Mouse (Mus musculus) stomach, embryonic 16.5 days (tissue): Measurements from ENCODE around the gene Cyb561d2. TPM values are rescaled to one million over a fixed set of nuclear protein-coding genes. Genes with fewer than 3 reads are reported as not detected.

Experiments used
- ATAC-seq: fragments of 200-750 bp; cut with Nextera tagmentation; 2 replicates; pipeline ENCODE4 v1.8.0; 2017; ENCODE audit warnings: moderate number of reproducible peaks, moderate TSS enrichment; ENCODE audit not compliant: insufficient read depth, low FRiP score
- H3K27ac ChIP-seq: fragments of 300-500 bp; sonication (generic); 2 replicates; pipeline ENCODE4 v1.5.1; 2014; ENCODE audit warnings: low read length
- H3K27me3 ChIP-seq: fragments of 300-500 bp; sonication (generic); 2 replicates; pipeline ENCODE4 v1.6.1; 2014; ENCODE audit warnings: low read length, control low read depth, mixed read lengths; ENCODE audit not compliant: control insufficient read depth, insufficient read depth
- H3K36me3 ChIP-seq: fragments of 300-500 bp; sonication (generic); 2 replicates; pipeline ENCODE4 v1.6.1; 2014; ENCODE audit warnings: low read length; ENCODE audit not compliant: control insufficient read depth, insufficient read depth
- H3K4me1 ChIP-seq: fragments of 300-500 bp; sonication (generic); 2 replicates; pipeline ENCODE4 v1.6.1; 2014; ENCODE audit warnings: low read length, control low read depth, mixed read lengths; ENCODE audit not compliant: control insufficient read depth, insufficient read depth
- H3K4me2 ChIP-seq: fragments of 300-500 bp; sonication (generic); 2 replicates; pipeline ENCODE4 v1.6.1; 2014; ENCODE audit warnings: low read depth, low read length, mixed read lengths
- H3K4me3 ChIP-seq: fragments of 300-500 bp; sonication (generic); replicated peaks from 2 replicates; pipeline ENCODE4 v1.5.1; 2014; ENCODE audit warnings: mild to moderate bottlenecking, low read length
- H3K9ac ChIP-seq: fragments of 300-500 bp; sonication (generic); 2 replicates; pipeline ENCODE4 v1.6.1; 2014; ENCODE audit warnings: low read length
- H3K9me3 ChIP-seq: fragments of 300-500 bp; sonication (generic); replicated peaks from 2 replicates; pipeline ENCODE4 v1.6.1; 2016; ENCODE audit warnings: low read length, control low read depth; ENCODE audit not compliant: control insufficient read depth
- WGBS: fragments of 180-500 bp; shearing (Covaris S2); extraction: QIAGEN DNeasy Blood & Tissue Kit; methylation state at CpG from one replicate; pipeline ENCODE4 v1.1.7; 2014; 5-methylcytosine and 5-hydroxymethylcytosine counted together
- polyA plus RNA-seq: library from polyadenylated mRNA; unstranded; fragments of >200 nt; fragmentation: Nextera tagmentation; extraction: Ambion mirVana; gene quantifications from 2 replicates; pipeline ENCODE4 v1.2.1, GENCODE M21; 2015

Gene Cyb561d2
- polyA plus RNA-seq: 27.4 and 30.0 TPM in 2 replicates

- peak; percentile 91 for ATAC-seq
- Histone ChIP-seq H3K27me3 (no peaks in the 10 kb centered on the region), H3K4me1 (peaks cover 24% of the 10 kb centered on the region), H3K4me2 (peak within 1 kb of the TSS; percentile 76), H3K4me3 (peak within 1 kb of the TSS; percentile 66), H3K9me3 (no peaks in the 10 kb centered on the region), H3K27ac (peak within 1 kb of the TSS; percentile 64; the same call in 1 of the 2 replicates), H3K9ac (peak within 1 kb of the TSS; percentile 74), H3K36me3 (peaks cover 23% of the 10 kb centered on the region; the same call in 1 of the 2 replicates)
- WGBS: under 1% methylated on average over 46 of the region's 46 CpGs
Observed at GRCm38 (mm10) chr9:107541474-107542351, at the start of gene Cyb561d2, which contains the start of gene Nprl2. Gene Cyb561d2 (minus strand): TSS chr9:107542193. Gene Nprl2 (plus strand): TSS chr9:107542226.

GRCm38 (mm10) chr9:107590773-107591060, 48.7 kb upstream of the Cyb561d2 start:
- peaks cover 22% of the 10 kb centered on the region for H3K36me3 ChIP-seq
- H3K4me3 ChIP-seq: 0 out of 2 replicates have a peak overlapping the region, but pooled peaks have one; percentile 4

GRCm38 (mm10) chr9:107590058-107590772, 48.2 kb upstream of the Cyb561d2 start:
- no peaks in the 10 kb centered on the region for H3K27me3 ChIP-seq
- peaks cover 22% of the 10 kb centered on the region for H3K36me3 ChIP-seq
- H3K4me3 ChIP-seq: peak overlapping the region; percentile 4
- WGBS: 69% methylated on average over 25 of the region's 25 CpGs
- peak overlapping the region; percentile 11; the same call in 1 of the 2 replicates for H3K9ac ChIP-seq
- peaks cover 31% of the 10 kb centered on the region for H3K4me1 ChIP-seq
- peak overlapping the region; percentile 68 for H3K27ac ChIP-seq
- peak; percentile 35; the same call in 1 of the 2 replicates for ATAC-seq
- peak overlapping the region; percentile 34 for H3K4me2 ChIP-seq
- H3K9me3 ChIP-seq: no peaks in the 10 kb centered on the region

More at GRCm38 (mm10) chr9:107590773-107591060, 48.7 kb upstream of the Cyb561d2 start:
- Histone ChIP-seq H3K9ac (peak overlapping the region; percentile 11; the same call in 1 of the 2 replicates), H3K4me2 (peak overlapping the region; percentile 34), H3K27me3 (no peaks in the 10 kb centered on the region), H3K9me3 (no peaks in the 10 kb centered on the region), H3K27ac (peak overlapping the region; percentile 68), H3K4me1 (peaks cover 31% of the 10 kb centered on the region)
- 80% methylated on average over 6 of the region's 6 CpGs for WGBS
- no peak for ATAC-seq

- Histone ChIP-seq H3K4me1 (peaks cover 31% of the 10 kb centered on the region), H3K9me3 (no peaks in the 10 kb centered on the region), H3K27ac (peak overlapping the region; percentile 61), H3K4me2 (peak overlapping the region; percentile 76), H3K9ac (peak overlapping the region; percentile 83), H3K36me3 (peaks cover 22% of the 10 kb centered on the region), H3K4me3 (peak overlapping the region; percentile 90), H3K27me3 (no peaks in the 10 kb centered on the region)
- ATAC-seq: peak; percentile 7; the same call in 1 of the 2 replicates
- WGBS: 2% methylated on average over 33 of the region's 33 CpGs
Observed at GRCm38 (mm10) chr9:107587833-107588639, 46.0 kb upstream of the Cyb561d2 start.

- Histone ChIP-seq H3K36me3 (peaks cover 18% of the 10 kb centered on the region), H3K4me2 (peak within 1 kb of the TSS; percentile 76), H3K27me3 (no peaks in the 10 kb centered on the region), H3K4me1 (peaks cover 31% of the 10 kb centered on the region), H3K9ac (peak within 1 kb of the TSS; percentile 83), H3K9me3 (no peaks in the 10 kb centered on the region), H3K27ac (peak within 1 kb of the TSS; percentile 64), H3K4me3 (peak within 1 kb of the TSS; percentile 90)
- peak; percentile 98 for ATAC-seq
- WGBS: 12% methylated on average over 46 of the region's 46 CpGs
Observed at GRCm38 (mm10) chr9:107586974-107587832, 45.2 kb upstream of the Cyb561d2 start, which contains the start of gene Ifrd2. Gene Ifrd2 (plus strand): TSS chr9:107587642.

- no peak for ATAC-seq
Observed at GRCm38 (mm10) chr9:107586504-107586903, 44.5 kb upstream of the Cyb561d2 start.

GRCm38 (mm10) chr9:107583174-107583573, 41.2 kb upstream of the Cyb561d2 start:
- Histone ChIP-seq H3K9ac (no peak overlapping the region), H3K4me2 (no peak overlapping the region), H3K27ac (no peak overlapping the region), H3K4me1 (peaks cover 18% of the 10 kb centered on the region; the same call in 1 of the 2 replicates), H3K9me3 (no peaks in the 10 kb centered on the region), H3K27me3 (no peaks in the 10 kb centered on the region), H3K36me3 (no peaks in the 10 kb centered on the region; the same call in 1 of the 2 replicates), H3K4me3 (no peak overlapping the region)
- WGBS: 87% methylated on average over 14 of the region's 14 CpGs
- no peak for ATAC-seq

More at GRCm38 (mm10) chr9:107586504-107586903, 44.5 kb upstream of the Cyb561d2 start:
- Histone ChIP-seq H3K27ac (no peak overlapping the region), H3K4me2 (no peak overlapping the region), H3K4me1 (peaks cover 31% of the 10 kb centered on the region), H3K4me3 (no peak overlapping the region), H3K9ac (no peak overlapping the region), H3K36me3 (peaks cover 13% of the 10 kb centered on the region), H3K27me3 (no peaks in the 10 kb centered on the region), H3K9me3 (no peaks in the 10 kb centered on the region)
- 90% methylated on average over 5 of the region's 5 CpGs for WGBS
